Mouse (Mus musculus): ENCODE data around the gene Sorcs3.

GRCm38 (mm10) chr19:48679896-48680295, 474.1 kb downstream of the Sorcs3 start:
- TF ChIP-seq CTCF (IDR thresholded peaks at IDR 0.05; ENCODE audit: extremely low read depth, insufficient read length, insufficient replicate concordance, low read depth, low read length) (no peak), POLR2A (IDR thresholded peaks at IDR 0.05; ENCODE audit: low read depth, low read length) (no peak)
